Comparison of ENCODE assay signal across 8 mouse cellular contexts in genomic region chr17:35016376-35016775, GRCm38 (mm10). TPM values are rescaled to one million over a fixed set of nuclear protein-coding genes. Genes with fewer than 3 reads are reported as not detected.
A peak's percentile ranks its signal among the peaks of the same experiment; 100 is the strongest.
DNase-seq lines count a peak whose midpoint lies in the region; ATAC-seq and TF ChIP-seq lines count a peak whose summit lies in the region.
"Had no signal": no experiment of that assay in that cellular context is flagged by ENCODE, and none has a peak within 500 bp of the region (broad histone marks: within the 10 kb centered on the region; RNA-seq: fewer than 3 reads in every experiment).

Gene Vwa7 (plus strand): TSS chr17:35016579.

- no peak within 1 kb of the TSS for H3K4me2 ChIP-seq in embryonic facial prominence, embryonic 14.5 days (ENCODE audit: low read depth, low read length)
- no peak within 1 kb of the TSS for H3K4me2 ChIP-seq in heart, embryonic 16.5 days (ENCODE audit: low read depth, low read length)
- H3K4me2 ChIP-seq: lung, embryonic 15.5 days had no signal

- H3K27me3 ChIP-seq in C2C12 (ENCODE audit: control insufficient read depth, insufficient read depth, insufficient read length), result no peaks in the 10 kb centered on the region
- no peaks in the 10 kb centered on the region for H3K27me3 ChIP-seq in embryonic facial prominence, embryonic 14.5 days (replicated peaks; ENCODE audit: control insufficient read depth, insufficient read depth, low read length)
- no peaks in the 10 kb centered on the region for H3K27me3 ChIP-seq in heart, embryonic 16.5 days (ENCODE audit: control insufficient read depth, insufficient read depth, low read length)
- H3K27me3 ChIP-seq: lung, embryonic 15.5 days had no signal

- DNase-seq in Muller cell, postnatal 12 days (ENCODE audit: inconsistent ontology term), result peak; percentile 88
- DNase-seq in embryonic facial prominence, embryonic 14.5 days (ENCODE audit: low spot score), result peak; percentile 58
- peak; percentile 27 to 64 for DNase-seq in kidney, postnatal 25 days
- DNase-seq in thymus, postnatal 25 days, result no peak
- no peak for DNase-seq in layer of hippocampus, adult 9-11 months

- H3ac ChIP-seq in C2C12 (ENCODE audit: control insufficient read depth, insufficient read length, low read depth), result peak within 1 kb of the TSS; percentile 11

- no peaks in the 10 kb centered on the region for H3K79me3 ChIP-seq in C2C12 (ENCODE audit: low read depth)

- H3K4me3 ChIP-seq in C2C12 (ENCODE audit: insufficient read depth, poor library complexity, severe bottlenecking), result no peak within 1 kb of the TSS
- H3K4me3 ChIP-seq in embryonic facial prominence, embryonic 14.5 days (ENCODE audit: low read depth, low read length), result no peak within 1 kb of the TSS
- no peak within 1 kb of the TSS for H3K4me3 ChIP-seq in heart, embryonic 16.5 days (ENCODE audit: low read length)
- H3K4me3 ChIP-seq: lung, embryonic 15.5 days had no signal

- TF ChIP-seq CTCF in C2C12 (IDR thresholded peaks at IDR 0.05; ENCODE audit: control insufficient read depth, insufficient read depth, insufficient read length), result no peak

- peak; percentile 41 for ATAC-seq in embryonic facial prominence, embryonic 14.5 days (ENCODE audit: low read depth)
- peak; percentile 53 for ATAC-seq in heart, embryonic 16.5 days (replicated peaks; ENCODE audit: extremely low read depth, insufficient read depth, low FRiP score)

- 48% methylated on average over 11 of the region's 12 CpGs for WGBS in embryonic facial prominence, embryonic 14.5 days
- WGBS in heart, embryonic 16.5 days, result 33% methylated on average over 12 of the region's 12 CpGs

- no peaks in the 10 kb centered on the region for H3K4me1 ChIP-seq in embryonic facial prominence, embryonic 14.5 days (ENCODE audit: control insufficient read depth, insufficient read depth, low read length)
- H3K4me1 ChIP-seq in heart, embryonic 16.5 days (ENCODE audit: control insufficient read depth, insufficient read depth, low read length), result peaks cover 12% of the 10 kb centered on the region

- H3K9ac ChIP-seq in embryonic facial prominence, embryonic 14.5 days (ENCODE audit: low read depth, low read length), result peak within 1 kb of the TSS; percentile 37; the same call in 1 of the 2 replicates
- peak within 1 kb of the TSS; percentile 49 for H3K9ac ChIP-seq in heart, embryonic 16.5 days (ENCODE audit: low read length)
- H3K9ac ChIP-seq: lung, embryonic 15.5 days had no signal

- no peaks in the 10 kb centered on the region for H3K9me3 ChIP-seq in embryonic facial prominence, embryonic 14.5 days (ENCODE audit: control insufficient read depth, low read length)
- H3K9me3 ChIP-seq in heart, embryonic 16.5 days (replicated peaks; ENCODE audit: control insufficient read depth, low read length), result no peaks in the 10 kb centered on the region
- H3K9me3 ChIP-seq: lung, embryonic 15.5 days had no signal

- H3K36me3 ChIP-seq in C2C12 (ENCODE audit: control insufficient read depth, insufficient read depth), result peaks cover 43% of the 10 kb centered on the region
- peaks cover 55% of the 10 kb centered on the region for H3K36me3 ChIP-seq in embryonic facial prominence, embryonic 14.5 days (ENCODE audit: control insufficient read depth, insufficient read depth, low read length)
- H3K36me3 ChIP-seq in heart, embryonic 16.5 days (ENCODE audit: control insufficient read depth, insufficient read depth), result peaks cover 39% of the 10 kb centered on the region

- no peaks in the 10 kb centered on the region for H3K79me2 ChIP-seq in C2C12 (ENCODE audit: control insufficient read depth, insufficient read depth)

- H3K27ac ChIP-seq in embryonic facial prominence, embryonic 14.5 days (replicated peaks; ENCODE audit: low read depth, low read length), result no peak within 1 kb of the TSS
- H3K27ac ChIP-seq in heart, embryonic 16.5 days (ENCODE audit: low read length), result peak within 1 kb of the TSS; percentile 36; the same call in 1 of the 2 replicates
- H3K27ac ChIP-seq: lung, embryonic 15.5 days had no signal

TF ChIP-seq in C2C12, 6 proteins besides CTCF, POLR2A, EP300 and RAD21:
- TF ChIP-seq MYOD1 (IDR thresholded peaks at IDR 0.05; ENCODE audit: control insufficient read depth, insufficient read length, low read depth) (no peak), CEBPB (IDR thresholded peaks at IDR 0.05; ENCODE audit: low read depth) (no peak), MAX (IDR thresholded peaks at IDR 0.05) (no peak)

RNA-seq across cellular contexts. Expression of gene Vwa7, which starts in this region (rescaled TPM):
- polyA plus RNA-seq in C2C12 (2012; fragmentation: generic; extraction: Trizol), result 0.07 TPM
- 0.07 and 0.20 TPM in 2 replicates for polyA plus RNA-seq in embryonic facial prominence, embryonic 14.5 days (2014; fragmentation: Nextera tagmentation; extraction: Ambion mirVana)
- 0.27 and 0.34 TPM in 2 replicates for polyA plus RNA-seq in heart, embryonic 16.5 days (2015; fragmentation: Nextera tagmentation; extraction: Ambion mirVana)

Comparison
In these comparisons a context has a peak if more than half of its experiments do, and no peak if none do; other contexts are left out.
1. Peak in DNase-seq, ATAC-seq and H3K9ac ChIP-seq in embryonic facial prominence, embryonic 14.5 days; RNA of the gene not detected or under 1 TPM.
2. Peak in ATAC-seq, H3K27ac ChIP-seq and H3K9ac ChIP-seq in heart, embryonic 16.5 days; RNA of the gene not detected or under 1 TPM.
3. DNase-seq: peak in Muller cell, postnatal 12 days (single experiment) and kidney, postnatal 25 days (2 of 2); none in thymus, postnatal 25 days (single experiment) and layer of hippocampus, adult 9-11 months (single experiment).